Mouse (Mus musculus): Measurements from ENCODE around the gene Ube2d3.

The Ube2d3 gene

GRCm38 (mm10) chr3:135437758-135438495, at the start of gene Ube2d3:
Gene Ube2d3 (plus strand): TSS chr3:135438149.
- ATAC-seq (ENCODE audit: insufficient number of reproducible peaks, low FRiP score, low TSS enrichment) = peak; percentile 89

GRCm38 (mm10) chr3:135393186-135393585, 44.8 kb upstream of the Ube2d3 start:
- ATAC-seq (ENCODE audit: insufficient number of reproducible peaks, low FRiP score, low TSS enrichment) = no peak

GRCm38 (mm10) chr3:135395085-135395484, 42.9 kb upstream of the Ube2d3 start:
- ATAC-seq (ENCODE audit: insufficient number of reproducible peaks, low FRiP score, low TSS enrichment) = no peak

DNA sequence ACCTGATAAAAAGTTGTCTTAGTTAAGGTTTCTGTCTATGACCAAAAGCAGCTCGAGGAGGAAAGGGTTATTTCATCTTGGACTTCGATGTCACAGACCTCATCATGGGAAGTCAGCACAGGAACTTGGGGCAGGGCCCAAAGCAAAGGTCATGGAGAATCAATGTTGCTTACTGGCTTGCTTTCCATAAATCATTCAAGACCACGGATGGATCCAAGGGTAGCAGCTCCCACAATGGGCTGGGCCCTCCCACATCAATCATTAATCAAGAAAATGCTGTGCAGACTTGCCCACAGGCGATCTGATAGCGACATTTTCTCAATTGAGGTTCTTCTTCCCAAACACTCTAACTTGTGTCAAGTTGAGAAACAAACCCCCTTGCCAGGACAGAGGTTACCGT, 41.9 kb upstream of the Ube2d3 start:
- ATAC-seq (ENCODE audit: insufficient number of reproducible peaks, low FRiP score, low TSS enrichment) = no peak

- ATAC-seq (ENCODE audit: insufficient number of reproducible peaks, low FRiP score, low TSS enrichment) = no peak
Measured at GRCm38 (mm10) chr3:135397112-135397511, 40.8 kb upstream of the Ube2d3 start.

DNA sequence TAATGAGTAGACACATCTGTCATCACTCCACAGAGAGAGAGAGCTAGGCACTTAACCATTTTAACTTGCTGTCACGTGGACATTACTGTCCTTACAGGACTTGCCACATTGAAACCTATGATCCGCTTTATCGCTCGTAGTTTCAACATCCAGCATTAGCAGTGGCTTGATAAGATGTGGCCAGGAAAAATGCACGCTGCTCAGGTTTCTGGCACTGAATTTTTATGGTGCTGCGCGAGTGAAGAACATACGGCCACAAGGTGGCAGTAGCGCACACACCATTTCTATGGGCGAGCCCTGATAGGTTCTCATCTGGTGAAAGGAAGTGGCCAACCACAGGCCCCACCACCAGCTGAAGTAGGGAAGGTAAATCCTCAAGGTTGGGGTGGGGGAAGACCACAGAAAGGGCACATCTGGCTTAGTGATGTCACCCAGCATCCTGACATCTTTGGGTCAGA, 35.7 kb upstream of the Ube2d3 start:
- peak; percentile 80 for ATAC-seq (ENCODE audit: insufficient number of reproducible peaks, low FRiP score, low TSS enrichment)

DNA sequence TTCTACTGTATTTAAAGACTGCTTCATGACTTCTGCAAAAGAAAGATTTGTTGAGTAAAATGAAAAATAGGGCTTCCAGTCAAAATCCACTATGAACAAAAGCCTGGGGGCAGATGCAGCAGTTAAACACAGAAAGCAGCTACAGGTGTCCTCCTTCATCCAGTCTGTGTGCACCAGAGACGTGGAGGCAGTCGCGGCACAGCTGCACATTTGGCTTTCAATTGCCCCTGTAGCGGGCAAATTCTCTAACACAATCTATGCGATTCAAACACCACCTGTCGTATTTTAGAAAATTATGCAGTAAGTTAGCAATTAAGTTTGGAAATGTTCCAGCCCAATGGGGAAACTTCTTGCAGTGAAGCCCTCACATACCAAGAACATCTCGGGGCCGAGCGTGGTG, 34.7 kb upstream of the Ube2d3 start:
- ATAC-seq (ENCODE audit: insufficient number of reproducible peaks, low FRiP score, low TSS enrichment) = no peak

DNA sequence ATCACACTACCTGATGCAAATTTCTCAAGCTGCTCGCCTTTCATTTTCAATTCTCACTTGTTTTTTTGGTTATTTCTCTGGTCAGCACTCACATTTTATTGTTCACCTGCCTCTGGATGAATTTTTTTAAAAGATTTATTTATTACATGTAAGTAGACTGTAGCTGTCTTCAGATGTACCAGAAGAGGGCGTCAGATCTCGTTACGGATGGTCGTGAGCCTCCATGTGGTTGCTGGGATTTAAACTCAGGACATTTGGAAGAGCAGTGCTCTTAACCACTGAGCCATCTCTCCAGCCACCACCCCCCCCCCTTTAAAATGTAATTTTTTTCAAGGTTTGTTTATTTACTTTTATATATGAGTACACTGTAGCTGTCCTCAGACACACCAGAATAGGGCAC, 34.1 kb upstream of the Ube2d3 start:
- no peak for ATAC-seq (ENCODE audit: insufficient number of reproducible peaks, low FRiP score, low TSS enrichment)

DNA sequence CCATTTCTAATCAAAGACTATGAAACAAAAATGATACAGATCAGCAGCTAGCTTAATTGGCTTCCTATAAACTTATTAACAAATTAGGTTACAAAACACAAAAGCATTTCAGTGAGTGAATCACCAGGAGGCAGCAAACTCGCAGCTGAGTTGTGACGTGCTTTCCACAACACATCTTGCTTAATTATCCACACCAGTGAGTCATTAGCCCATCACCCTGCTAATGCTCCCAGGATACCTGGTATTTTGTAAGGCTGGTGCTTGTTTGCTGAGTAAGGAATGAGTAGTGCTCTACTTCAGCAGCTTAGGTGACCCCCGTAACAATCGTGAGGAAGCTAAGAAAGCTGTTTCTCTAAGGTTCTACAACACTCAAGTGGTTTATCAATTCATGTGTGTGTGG, 33.4 kb upstream of the Ube2d3 start:
- no peak for ATAC-seq (ENCODE audit: insufficient number of reproducible peaks, low FRiP score, low TSS enrichment)

GRCm38 (mm10) chr3:135407351-135407750, 30.6 kb upstream of the Ube2d3 start:
- no peak for ATAC-seq (ENCODE audit: insufficient number of reproducible peaks, low FRiP score, low TSS enrichment)

- no peak for ATAC-seq (ENCODE audit: insufficient number of reproducible peaks, low FRiP score, low TSS enrichment)
Measured at GRCm38 (mm10) chr3:135409219-135409618, 28.7 kb upstream of the Ube2d3 start.

- ATAC-seq (ENCODE audit: insufficient number of reproducible peaks, low FRiP score, low TSS enrichment) = no peak
Measured at GRCm38 (mm10) chr3:135411056-135411455, 26.9 kb upstream of the Ube2d3 start.

DNA sequence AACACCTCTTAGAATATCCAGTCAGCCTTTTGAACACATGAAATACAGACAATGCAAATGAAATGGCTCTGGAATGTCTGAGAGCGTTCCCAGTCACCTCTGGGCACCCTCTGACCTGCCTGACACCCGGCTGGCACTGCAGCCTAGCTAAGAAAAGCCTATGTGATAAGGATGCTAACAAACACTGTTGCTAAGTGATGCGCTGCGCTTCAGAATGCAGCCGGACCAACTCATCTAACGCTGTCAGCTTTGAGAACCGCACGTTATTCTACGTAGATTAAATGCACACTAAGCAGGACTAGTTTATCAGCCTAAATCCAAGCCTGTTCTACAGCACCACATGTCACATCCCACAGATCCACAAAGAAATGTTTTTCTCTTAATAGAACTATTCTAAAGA, 26.1 kb upstream of the Ube2d3 start:
- ATAC-seq (ENCODE audit: insufficient number of reproducible peaks, low FRiP score, low TSS enrichment) = no peak

DNA sequence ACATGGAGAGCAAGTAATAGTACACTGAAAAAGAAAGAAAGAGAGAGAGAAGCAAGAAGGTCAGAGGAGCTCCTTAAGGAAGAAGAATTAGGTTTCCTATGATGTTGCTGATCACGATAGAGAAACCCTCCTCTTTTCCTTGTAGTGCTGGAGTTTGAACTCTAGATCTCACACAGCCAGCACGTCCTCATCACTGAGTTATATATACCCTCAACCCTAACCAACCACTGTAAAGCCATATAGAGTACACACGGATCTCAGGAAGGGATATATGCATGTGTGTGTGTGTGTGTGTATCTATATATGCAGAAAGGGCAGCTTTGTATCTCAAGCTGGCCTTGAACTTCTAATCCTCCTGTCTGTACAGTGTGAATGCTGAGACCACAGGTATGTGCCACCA, 20.7 kb upstream of the Ube2d3 start:
- no peak for ATAC-seq (ENCODE audit: insufficient number of reproducible peaks, low FRiP score, low TSS enrichment)

DNA sequence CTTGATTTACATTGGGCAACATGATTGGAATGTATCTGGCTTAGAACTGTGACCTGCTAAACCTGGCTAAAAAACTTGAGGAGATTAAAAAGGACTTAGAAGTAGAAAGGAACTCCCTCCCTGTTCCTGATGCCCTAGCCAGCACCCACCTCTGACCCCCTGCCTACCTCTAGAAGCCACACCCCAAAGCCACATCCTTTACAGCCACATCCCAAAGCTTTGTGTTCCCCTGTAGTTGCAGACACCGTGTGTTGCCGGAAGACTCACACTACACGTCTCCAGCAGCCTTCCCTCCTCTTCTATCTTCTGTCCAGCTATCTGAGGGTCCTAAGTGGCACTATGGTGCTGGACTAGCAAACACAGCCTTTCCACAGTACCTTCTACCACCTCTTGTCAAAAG, 20.1 kb upstream of the Ube2d3 start:
- no peak for ATAC-seq (ENCODE audit: insufficient number of reproducible peaks, low FRiP score, low TSS enrichment)

- no peak for ATAC-seq (ENCODE audit: insufficient number of reproducible peaks, low FRiP score, low TSS enrichment)
Measured at GRCm38 (mm10) chr3:135420542-135421309, 17.2 kb upstream of the Ube2d3 start.

GRCm38 (mm10) chr3:135421310-135421594, 16.7 kb upstream of the Ube2d3 start:
- no peak for ATAC-seq (ENCODE audit: insufficient number of reproducible peaks, low FRiP score, low TSS enrichment)

- no peak for ATAC-seq (ENCODE audit: insufficient number of reproducible peaks, low FRiP score, low TSS enrichment)
Measured at GRCm38 (mm10) chr3:135422232-135422855, 15.6 kb upstream of the Ube2d3 start.

DNA sequence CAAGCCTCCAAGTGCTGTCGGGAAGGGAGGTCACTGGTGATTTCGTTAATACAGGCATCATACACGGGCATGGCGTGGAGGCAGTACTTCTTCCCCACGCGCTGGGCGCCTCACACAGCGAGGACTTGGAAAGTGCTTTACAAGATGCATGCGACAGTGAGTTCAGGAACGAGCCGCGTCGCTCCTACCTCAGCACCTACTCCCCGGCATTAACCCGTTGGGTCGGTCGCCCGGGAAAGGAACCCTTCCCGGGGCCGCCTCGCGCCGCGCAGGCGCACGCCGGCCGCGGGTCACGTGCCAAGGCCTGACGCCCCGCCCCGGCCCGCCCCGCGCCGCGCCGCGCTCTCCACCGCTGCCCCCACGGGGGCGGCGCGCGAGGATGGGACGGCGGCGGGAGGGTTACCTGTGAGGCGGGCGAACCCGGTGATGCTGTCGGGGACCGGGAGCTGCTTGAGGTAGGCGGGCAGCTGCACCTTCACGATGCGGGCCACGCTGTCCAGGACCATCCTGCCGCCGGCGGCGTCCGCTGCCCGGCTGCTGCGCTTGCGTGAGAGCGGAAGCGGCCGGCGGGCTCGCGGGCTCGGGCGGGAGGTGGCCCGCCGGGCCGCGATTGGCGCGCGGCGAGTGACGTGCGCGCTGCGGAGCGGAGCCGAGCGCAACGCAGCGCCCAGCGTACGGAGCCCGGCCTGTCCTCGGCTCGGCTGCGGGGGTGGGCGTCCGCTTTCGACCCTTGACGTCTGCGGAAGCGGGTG, 14.9 kb upstream of the Ube2d3 start:
- ATAC-seq (ENCODE audit: insufficient number of reproducible peaks, low FRiP score, low TSS enrichment) = peak; percentile 95

DNA sequence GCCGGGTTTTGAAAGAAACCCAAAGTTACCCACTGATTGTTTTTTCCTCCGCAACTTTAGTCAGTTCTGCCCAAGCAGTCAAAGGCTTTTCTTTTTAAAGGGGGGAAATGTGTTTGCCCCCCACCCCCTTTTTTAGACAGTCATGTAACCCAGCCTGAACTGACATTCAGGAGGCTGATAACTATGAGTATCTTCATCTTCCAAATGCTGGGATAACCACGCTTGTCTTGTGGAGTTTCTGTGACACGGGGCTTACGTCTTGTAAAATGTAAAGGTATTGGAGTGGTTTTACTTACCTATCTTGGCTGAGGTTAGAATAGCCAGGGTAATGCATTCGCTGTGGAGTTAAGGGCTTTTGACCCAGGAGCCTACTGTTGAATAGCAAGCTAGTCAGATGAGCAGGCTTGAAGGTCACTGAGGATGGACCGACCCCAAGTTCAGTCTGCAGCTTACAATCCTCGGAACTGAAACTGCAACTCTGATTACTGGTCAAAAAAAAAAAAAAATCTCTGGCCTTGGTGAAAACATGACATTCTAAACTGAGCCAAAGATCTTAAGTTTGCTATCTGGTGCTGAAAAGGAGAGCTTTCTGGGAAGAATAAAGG, 14.2 kb upstream of the Ube2d3 start, which contains the start of gene Cisd2:
Gene Cisd2 (minus strand): TSS at position 318 of the 605 bp plus-strand sequence.
- peak; percentile 5; the same call in 1 of the 2 replicates for ATAC-seq (ENCODE audit: insufficient number of reproducible peaks, low FRiP score, low TSS enrichment)

Measured in cerebellum, adult (tissue).